In the genomic region with DNA sequence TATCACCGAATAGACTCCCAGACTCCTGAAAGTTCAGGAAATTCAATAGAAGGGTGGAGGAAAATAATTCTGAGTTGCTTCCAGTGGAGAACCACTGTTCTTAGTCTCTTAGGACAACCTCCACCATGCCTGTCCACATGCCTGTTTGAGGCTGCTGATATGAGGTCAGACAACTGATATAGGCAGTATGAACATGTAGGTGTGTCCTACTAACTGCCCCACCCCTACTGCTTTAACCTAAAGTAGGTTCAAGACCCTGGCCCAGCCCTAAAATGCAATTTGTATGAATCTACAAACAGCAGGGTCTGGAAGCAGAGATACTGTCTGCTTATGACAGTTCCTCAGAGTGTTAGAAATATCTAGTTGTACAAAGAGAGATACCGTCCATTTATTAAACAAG, we compare ENCODE assay signal across 11 mouse cellular contexts. TPM values are rescaled to one million over a fixed set of nuclear protein-coding genes. Genes with fewer than 3 reads are reported as not detected.
DNase-seq lines count a peak whose midpoint lies in the region; ATAC-seq and TF ChIP-seq lines count a peak whose summit lies in the region.
"Had no signal": no experiment of that assay in that cellular context is flagged by ENCODE, and none has a peak within 500 bp of the region (broad histone marks: within the 10 kb centered on the region; RNA-seq: fewer than 3 reads in every experiment).

No protein-coding gene starts in this region.

- H3K27me3 ChIP-seq in forebrain, embryonic 14.5 days (replicated peaks; ENCODE audit: control insufficient read depth, insufficient read depth, low read length) = no peaks in the 10 kb centered on the region

- H3K4me2 ChIP-seq in forebrain, embryonic 14.5 days (ENCODE audit: low read length) = no peak overlapping the region

- peaks cover 11% of the 10 kb centered on the region for H3K79me2 ChIP-seq in macrophage (ENCODE audit: inconsistent target)

- 73% methylated on average over 2 of the region's 2 CpGs for WGBS in forebrain, embryonic 14.5 days
- 91% methylated on average over 2 of the region's 2 CpGs for WGBS in macrophage (ENCODE audit: missing documents)
- WGBS in lung, adult 2 months = 70% methylated on average over 2 of the region's 2 CpGs

- no peak for TF ChIP-seq CTCF in lung, adult 2 months (IDR thresholded peaks at IDR 0.05; ENCODE audit: insufficient read depth, low read length)

- ATAC-seq in CD4-positive, CD25-positive, alpha-beta regulatory T cell, adult 4 months = peak; percentile 3
- peak; percentile 17; the same call in 1 of the 2 replicates for ATAC-seq in forebrain, embryonic 14.5 days

- no peak for TF ChIP-seq POLR2A in lung, adult 2 months (IDR thresholded peaks at IDR 0.05; ENCODE audit: borderline replicate concordance, extremely low read depth, low read depth, low read length)

- H3K9me3 ChIP-seq in forebrain, embryonic 14.5 days (replicated peaks; ENCODE audit: control insufficient read depth, low read length) = no peaks in the 10 kb centered on the region

- H3K36me3 ChIP-seq in forebrain, embryonic 14.5 days (ENCODE audit: control insufficient read depth, insufficient read depth, low read length) = peaks cover 58% of the 10 kb centered on the region
- H3K36me3 ChIP-seq in macrophage (ENCODE audit: inconsistent target) = peaks cover 44% of the 10 kb centered on the region

- H3K4me1 ChIP-seq in forebrain, embryonic 14.5 days (ENCODE audit: control insufficient read depth, insufficient read depth, low read length) = peaks cover 8% of the 10 kb centered on the region
- H3K4me1 ChIP-seq in lung, adult 2 months (ENCODE audit: control insufficient read depth, insufficient read depth, low read length) = no peaks in the 10 kb centered on the region; the same call in 1 of the 2 replicates

- intact Hi-C loops in heart, postnatal 14 days (cut with DNase I) = loop anchor here (2.0 kb wide), 1 partner anchor 35 kb away; no protein-coding TSS in a partner anchor

- H3K27ac ChIP-seq in forebrain, embryonic 14.5 days (ENCODE audit: low read depth, low read length) = no peak overlapping the region
- peak overlapping the region; percentile 18; the same call in 1 of the 2 replicates for H3K27ac ChIP-seq in macrophage

- no peak overlapping the region for H3K9ac ChIP-seq in forebrain, embryonic 14.5 days (ENCODE audit: low read length)

- peak; percentile 90 for DNase-seq in heart, adult 11 months
- no peak for DNase-seq in heart, postnatal 14 days
- DNase-seq in forebrain, embryonic 14.5 days (ENCODE audit: low spot score) = no peak
- no peak for DNase-seq in right cerebral cortex, postnatal 4 days
- DNase-seq in lung, adult 2 months = no peak
- DNase-seq in adrenal gland, adult (ENCODE audit: inconsistent age in 2 of 2, low spot score in 1 of 2) = no peak

- H3K4me3 ChIP-seq in forebrain, embryonic 14.5 days (ENCODE audit: low read depth, low read length) = peak overlapping the region; percentile 96; the same call in 1 of the 2 replicates
- H3K4me3 ChIP-seq in macrophage (ENCODE audit: inconsistent target) = no peak overlapping the region
- no peak overlapping the region for H3K4me3 ChIP-seq in lung, adult 2 months (replicated peaks; ENCODE audit: extremely low read depth, low read depth, low read length)

RNA-seq across cellular contexts. Expression of a gene that starts 0.5 kb away (rescaled TPM):
- not detected for total RNA-seq in heart, postnatal 14 days (2021)
- not detected for polyA plus RNA-seq in CD4-positive, CD25-positive, alpha-beta regulatory T cell, adult 4 months (2017; shearing (Covaris generic))
- polyA plus RNA-seq in forebrain, embryonic 14.5 days (2014; fragmentation: Nextera tagmentation; extraction: Ambion mirVana) = not detected in 2 replicates
- not detected for total RNA-seq in macrophage (2018; cell fraction: chromatin; rRNA removed)
- not detected for total RNA-seq in macrophage (2018; cell fraction: cytosol; rRNA removed)
- not detected for total RNA-seq in macrophage (2018; cell fraction: nucleus; rRNA removed)
- polyA plus RNA-seq in macrophage (2018) = 0.31 TPM in 1 of 3 replicates, not detected in the others
- polyA plus RNA-seq in lung, adult 2 months (2012; rRNA removed) = 1.8 and 22.2 TPM in 2 replicates
- total RNA-seq: left cerebral cortex, adult 8-10 months had no signal
- polyA plus RNA-seq: testis, adult 2 months had no signal

RNA-seq across cellular contexts. Expression of a gene that starts 22.7 kb away (rescaled TPM):
- total RNA-seq in heart, postnatal 14 days (2021) = 10 to 100 TPM; 31.8 to 32.9 TPM
- 10 to 100 TPM; 18.6 to 38.6 TPM for polyA plus RNA-seq in CD4-positive, CD25-positive, alpha-beta regulatory T cell, adult 4 months (2017; shearing (Covaris generic))
- polyA plus RNA-seq in forebrain, embryonic 14.5 days (2014; fragmentation: Nextera tagmentation; extraction: Ambion mirVana) = 61.8 and 64.7 TPM in 2 replicates
- total RNA-seq in macrophage (2018; cell fraction: chromatin; rRNA removed) = 100 to 1,000 TPM in 9 of 26 experiments, 10 to 100 TPM in 17; 16.2 to 132 (median 58.6) TPM
- total RNA-seq in macrophage (2018; cell fraction: cytosol; rRNA removed) = 100 to 1,000 TPM in 10 of 26 experiments, 10 to 100 TPM in 16; 28.2 to 129 (median 68.6) TPM
- total RNA-seq in macrophage (2018; cell fraction: nucleus; rRNA removed) = 100 to 1,000 TPM in 12 of 26 experiments, 10 to 100 TPM in 14; 21.4 to 164 (median 69.5) TPM
- polyA plus RNA-seq in macrophage (2018) = 31.7 to 55.1 TPM (median 47.7 TPM) in 3 replicates
- 20.0 and 28.7 TPM in 2 replicates for polyA plus RNA-seq in lung, adult 2 months (2012; rRNA removed)

RNA-seq across cellular contexts. Expression of a gene that starts 24.1 kb away (rescaled TPM):
- 10 to 100 TPM; 10.6 to 11.7 TPM for total RNA-seq in heart, postnatal 14 days (2021)
- 10 to 100 TPM in 1 of 2 experiments, 1 to 10 TPM in 1; 5.5 to 12.0 TPM for polyA plus RNA-seq in CD4-positive, CD25-positive, alpha-beta regulatory T cell, adult 4 months (2017; shearing (Covaris generic))
- 7.0 and 7.2 TPM in 2 replicates for polyA plus RNA-seq in forebrain, embryonic 14.5 days (2014; fragmentation: Nextera tagmentation; extraction: Ambion mirVana)
- total RNA-seq in macrophage (2018; cell fraction: chromatin; rRNA removed) = 10 to 100 TPM in 25 of 26 experiments, 1 to 10 TPM in 1; 9.9 to 43.4 (median 21.4) TPM
- 1 to 10 TPM; 5.9 to 9.5 (median 7.7) TPM for total RNA-seq in macrophage (2018; cell fraction: cytosol; rRNA removed)
- 10 to 100 TPM in 22 of 26 experiments, 1 to 10 TPM in 4; 6.2 to 26.4 (median 13.7) TPM for total RNA-seq in macrophage (2018; cell fraction: nucleus; rRNA removed)
- 4.9 to 7.6 TPM (median 6.2 TPM) in 3 replicates for polyA plus RNA-seq in macrophage (2018)
- polyA plus RNA-seq in lung, adult 2 months (2012; rRNA removed) = 2.4 and 4.9 TPM in 2 replicates

RNA-seq across cellular contexts. Expression of a gene that starts 36.6 kb away (rescaled TPM):
- total RNA-seq in heart, postnatal 14 days (2021) = under 1 TPM; 0.41 to 0.76 TPM
- polyA plus RNA-seq in CD4-positive, CD25-positive, alpha-beta regulatory T cell, adult 4 months (2017; shearing (Covaris generic)) = not detected
- 0.42 and 0.61 TPM in 2 replicates for polyA plus RNA-seq in forebrain, embryonic 14.5 days (2014; fragmentation: Nextera tagmentation; extraction: Ambion mirVana)
- not detected for total RNA-seq in macrophage (2018; cell fraction: chromatin; rRNA removed)
- total RNA-seq in macrophage (2018; cell fraction: cytosol; rRNA removed) = not detected
- total RNA-seq in macrophage (2018; cell fraction: nucleus; rRNA removed) = not detected
- polyA plus RNA-seq in macrophage (2018) = not detected in 3 replicates
- 0.07 TPM in 1 of 2 replicates, not detected in the other for polyA plus RNA-seq in lung, adult 2 months (2012; rRNA removed)
- total RNA-seq: neutrophil, adult 5-6 weeks had no signal

RNA-seq across cellular contexts. Expression of a gene that starts 38.8 kb away (rescaled TPM):
- 10 to 100 TPM; 86.2 to 88.0 TPM for total RNA-seq in heart, postnatal 14 days (2021)
- 10 to 100 TPM in 1 of 2 experiments, 1 to 10 TPM in 1; 7.2 to 11.4 TPM for polyA plus RNA-seq in CD4-positive, CD25-positive, alpha-beta regulatory T cell, adult 4 months (2017; shearing (Covaris generic))
- 6.7 and 7.7 TPM in 2 replicates for polyA plus RNA-seq in forebrain, embryonic 14.5 days (2014; fragmentation: Nextera tagmentation; extraction: Ambion mirVana)
- total RNA-seq in macrophage (2018; cell fraction: chromatin; rRNA removed) = 10 to 100 TPM in 15 of 26 experiments, 1 to 10 TPM in 11; 1.7 to 26.2 (median 10.9) TPM
- 10 to 100 TPM in 24 of 26 experiments, 1 to 10 TPM in 2; 7.6 to 22.6 (median 13.8) TPM for total RNA-seq in macrophage (2018; cell fraction: cytosol; rRNA removed)
- 10 to 100 TPM in 18 of 26 experiments, 1 to 10 TPM in 8; 4.9 to 25.3 (median 13.3) TPM for total RNA-seq in macrophage (2018; cell fraction: nucleus; rRNA removed)
- polyA plus RNA-seq in macrophage (2018) = 4.9 to 9.3 TPM (median 8.4 TPM) in 3 replicates
- 12.0 and 12.5 TPM in 2 replicates for polyA plus RNA-seq in lung, adult 2 months (2012; rRNA removed)
